Mouse (Mus musculus) forebrain, embryonic 13.5 days (tissue): Measurements from ENCODE around the gene Plcl2. TPM values are rescaled to one million over a fixed set of nuclear protein-coding genes. Genes with fewer than 3 reads are reported as not detected.

Experiments
- ATAC-seq: fragments of 200-750 bp; cut with Nextera tagmentation; 2 replicates; pipeline ENCODE4 v1.8.0; 2017
- H3K27ac ChIP-seq: fragments of 300-500 bp; sonication (generic); 2 replicates; pipeline ENCODE4 v1.5.1; 2015; ENCODE audit warnings: inconsistent platforms, mild to moderate bottlenecking, moderate library complexity
- H3K27me3 ChIP-seq: fragments of 300-500 bp; sonication (generic); 2 replicates; pipeline ENCODE4 v1.6.1; 2015; ENCODE audit warnings: mild to moderate bottlenecking, inconsistent platforms
- H3K36me3 ChIP-seq: fragments of 300-500 bp; sonication (generic); 2 replicates; pipeline ENCODE4 v1.6.1; 2015; ENCODE audit warnings: mild to moderate bottlenecking, inconsistent platforms; ENCODE audit not compliant: poor library complexity, severe bottlenecking
- H3K4me1 ChIP-seq: fragments of 300-500 bp; sonication (generic); 2 replicates; pipeline ENCODE4 v1.6.1; 2015; ENCODE audit warnings: inconsistent platforms
- H3K4me2 ChIP-seq: fragments of 300-500 bp; sonication (generic); 2 replicates; pipeline ENCODE4 v1.6.1; 2015; ENCODE audit warnings: inconsistent platforms, mild to moderate bottlenecking, moderate library complexity
- H3K4me3 ChIP-seq: fragments of 300-500 bp; sonication (generic); 2 replicates; pipeline ENCODE4 v1.5.1; 2015; ENCODE audit warnings: mild to moderate bottlenecking, inconsistent platforms
- H3K9ac ChIP-seq: fragments of 300-500 bp; sonication (generic); 2 replicates; pipeline ENCODE4 v1.6.1; 2015; ENCODE audit warnings: mild to moderate bottlenecking, inconsistent platforms
- H3K9me3 ChIP-seq: fragments of 300-500 bp; sonication (generic); replicated peaks from 2 replicates; pipeline ENCODE4 v1.6.1; 2016; ENCODE audit warnings: inconsistent platforms
- WGBS: fragments of 180-500 bp; shearing (Covaris S2); methylation state at CpG from one replicate; pipeline ENCODE4 v1.1.7; 2015; 5-methylcytosine and 5-hydroxymethylcytosine counted together
- polyA plus RNA-seq: library from polyadenylated mRNA; unstranded; fragments of >200 nt; fragmentation: Nextera tagmentation; extraction: Ambion mirVana; gene quantifications from 2 replicates; pipeline ENCODE4 v1.2.1, GENCODE M21; 2015

The Plcl2 gene
- polyA plus RNA-seq, 1 experiment from 2014 or later, result 5.7 TPM

- Histone ChIP-seq H3K4me2 (no peak overlapping the region), H3K36me3 (0 out of 2 replicates have a peak, but pooled peaks cover 5% of the 10 kb centered on the region), H3K9me3 (no peaks in the 10 kb centered on the region), H3K4me1 (peaks cover 9% of the 10 kb centered on the region), H3K9ac (no peak overlapping the region), H3K27ac (0 out of 2 replicates have a peak overlapping the region, but pooled peaks have one; percentile 6), H3K4me3 (no peak overlapping the region), H3K27me3 (no peaks in the 10 kb centered on the region)
- 85% methylated on average over 4 of the region's 4 CpGs for WGBS
- ATAC-seq, result no peak
Observed at GRCm38 (mm10) chr17:50735382-50735954, 226.3 kb downstream of the Plcl2 start.

- Histone ChIP-seq H3K36me3 (0 out of 2 replicates have a peak, but pooled peaks cover 5% of the 10 kb centered on the region), H3K9ac (no peak overlapping the region), H3K27ac (peak overlapping the region; percentile 6; the same call in 1 of the 2 replicates), H3K4me1 (peaks cover 9% of the 10 kb centered on the region), H3K4me3 (no peak overlapping the region), H3K9me3 (no peaks in the 10 kb centered on the region), H3K27me3 (no peaks in the 10 kb centered on the region), H3K4me2 (no peak overlapping the region)
- 73% methylated on average over 8 of the region's 8 CpGs for WGBS
- ATAC-seq, result peak; percentile 48; the same call in 1 of the 2 replicates
Observed at GRCm38 (mm10) chr17:50735955-50736533, 226.8 kb downstream of the Plcl2 start.

GRCm38 (mm10) chr17:50737068-50737467 lies 227.9 kb downstream of the Plcl2 start:
- H3K9me3 ChIP-seq, result no peaks in the 10 kb centered on the region
- no peak overlapping the region for H3K4me2 ChIP-seq
- H3K9ac ChIP-seq, result no peak overlapping the region
- no peak for ATAC-seq
- H3K27ac ChIP-seq, result no peak overlapping the region
- no peak overlapping the region for H3K4me3 ChIP-seq
- H3K4me1 ChIP-seq, result peaks cover 9% of the 10 kb centered on the region
- no peaks in the 10 kb centered on the region for H3K27me3 ChIP-seq
- WGBS, result 75% methylated on average over 2 of the region's 2 CpGs
- H3K36me3 ChIP-seq, result peaks cover 5% of the 10 kb centered on the region; the same call in 1 of the 2 replicates

Other genes starting within 250 kb of the Plcl2 start
- gene Dazl, start 215.8 kb upstream of the Plcl2 start, polyA plus RNA-seq, result 0.18 and 0.50 TPM in 2 replicates